Mouse (Mus musculus) gastrocnemius, postnatal 14 days (tissue): ENCODE measurements around the gene Ptgs1. TPM values are rescaled to one million over a fixed set of nuclear protein-coding genes. Genes with fewer than 3 reads are reported as not detected.
A peak's percentile ranks its signal among the peaks of the same experiment; 100 is the strongest.

ENCODE experiments used
- DNase-seq: peaks from one replicate; pipeline ENCODE4 v3.0.0; 2021; ENCODE audit warnings: mixed read lengths
- intact Hi-C: fragments of 180-260 bp; cut with DNase I; formaldehyde crosslinking; loops from one replicate; pipeline ENCODE4 v1.15.1; 2025; ENCODE audit warnings: low total_unique reads
- total RNA-seq, 2 experiments: library from RNA; stranded (reverse); gene quantifications; 2 replicates each; pipeline ENCODE4 v1.2.3; 2021

Gene Ptgs1
- total RNA-seq, 2 experiments from 2014 or later: 3.9 to 5.4 TPM

DNA sequence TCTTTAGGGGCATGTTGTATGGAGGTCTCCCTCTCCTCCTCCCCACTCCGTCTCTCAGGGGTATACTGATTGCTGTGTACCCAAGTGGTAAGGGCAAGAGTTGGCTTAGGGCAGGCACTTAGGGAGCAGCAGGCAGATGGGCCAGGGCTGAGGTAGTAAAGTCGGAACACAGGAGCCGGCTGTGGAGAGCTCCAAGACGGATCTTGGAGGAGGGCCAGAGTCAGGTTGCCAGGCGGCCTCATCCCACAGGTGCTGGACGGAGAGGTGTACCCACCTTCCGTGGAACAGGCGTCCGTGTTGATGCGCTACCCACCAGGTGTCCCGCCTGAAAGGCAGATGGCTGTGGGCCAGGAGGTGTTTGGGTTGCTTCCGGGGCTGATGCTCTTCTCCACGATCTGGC is 12.3 kb downstream of the Ptgs1 start:
- no peak for DNase-seq
- intact Hi-C loops: no loop called here

DNA sequence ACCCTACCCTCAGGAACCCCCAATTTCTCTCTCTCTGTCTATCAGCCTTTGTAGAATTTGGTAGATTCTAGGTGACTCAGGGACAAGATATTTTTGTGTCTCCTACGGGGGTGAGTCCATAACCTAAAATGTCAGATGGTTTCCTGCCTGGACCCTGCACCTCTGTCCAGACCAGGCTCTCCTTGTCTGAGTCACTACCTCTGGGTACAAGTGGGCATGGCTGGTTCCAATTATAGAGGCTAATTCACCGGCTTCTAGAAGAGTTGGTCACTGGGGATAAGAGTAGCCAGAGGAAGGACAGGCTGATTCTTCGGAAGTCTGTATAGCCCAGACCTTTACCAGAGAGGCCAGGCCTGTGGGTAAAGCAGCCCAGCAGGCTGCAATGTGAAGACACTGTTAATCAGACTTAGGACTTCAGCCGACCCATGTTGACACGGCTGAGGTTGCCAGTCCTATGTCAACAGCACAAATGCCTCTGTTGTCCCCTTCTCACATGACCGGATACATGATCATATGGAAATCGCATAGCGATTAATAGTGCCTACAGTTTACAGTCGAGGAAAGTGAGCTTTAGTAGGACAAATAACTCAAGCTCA is 13.2 kb downstream of the Ptgs1 start:
- intact Hi-C loops: no loop called here
- DNase-seq: no peak

DNA sequence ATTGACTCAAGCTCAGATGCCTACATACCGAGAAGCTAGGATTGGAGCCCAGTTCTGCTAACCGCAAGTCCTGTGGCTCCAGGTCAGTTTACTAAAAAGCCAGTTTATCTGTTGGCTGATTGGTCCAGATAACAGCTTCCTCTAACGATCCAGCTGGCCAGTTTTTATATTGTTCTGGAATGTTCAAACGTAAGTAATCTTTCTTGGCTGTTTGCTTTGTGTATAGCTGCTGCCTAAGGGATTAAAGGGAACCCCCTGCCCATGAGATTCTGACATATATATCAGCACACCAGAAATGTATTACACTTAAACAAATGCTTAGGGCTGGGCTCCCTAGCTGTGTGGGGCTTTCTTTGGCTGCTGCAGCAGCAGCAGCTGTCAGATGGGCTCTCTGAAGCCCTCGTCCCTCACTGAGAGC is 13.7 kb downstream of the Ptgs1 start:
- no peak for DNase-seq
- intact Hi-C loops: no loop called here

DNA sequence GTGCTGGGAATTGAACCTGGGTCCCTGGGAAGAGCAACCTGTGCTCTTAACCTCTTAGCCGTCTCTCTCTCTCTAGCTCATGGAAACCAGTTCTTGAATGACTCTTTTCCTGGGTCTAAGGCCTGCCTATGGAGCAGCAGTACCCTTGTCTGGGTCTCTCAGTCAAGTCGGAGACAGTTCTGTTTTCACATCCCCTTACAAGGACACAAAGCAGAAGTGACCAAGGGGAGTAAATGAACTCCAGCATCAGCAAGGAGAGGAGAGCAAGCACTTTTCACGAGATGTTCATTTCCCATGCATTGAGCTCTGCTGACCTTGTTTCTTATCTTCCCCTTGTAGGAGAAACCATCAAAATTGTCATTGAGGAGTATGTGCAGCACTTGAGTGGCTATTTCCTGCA is 14.5 kb downstream of the Ptgs1 start:
- intact Hi-C loops: no loop called here
- no peak for DNase-seq

DNA sequence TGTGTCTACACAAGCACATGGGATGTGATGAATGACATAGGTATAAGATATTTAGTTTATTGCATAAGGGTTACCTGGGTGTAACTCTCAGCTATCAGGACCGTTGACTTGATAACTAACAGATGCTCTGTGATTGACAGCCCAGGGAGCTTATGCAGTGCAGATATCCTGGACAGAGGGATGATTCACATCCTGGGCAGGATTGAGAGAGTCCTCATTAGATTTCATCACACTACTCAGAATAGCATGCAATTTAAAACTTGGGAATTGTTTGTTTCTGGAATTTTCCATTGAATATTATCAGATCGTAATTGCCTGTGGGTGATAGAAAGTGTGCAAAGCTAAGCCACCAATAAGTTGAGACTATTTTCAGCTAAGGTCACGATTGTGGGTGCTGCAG is 17.7 kb downstream of the Ptgs1 start:
- intact Hi-C loops: no loop called here
- no peak for DNase-seq

DNA sequence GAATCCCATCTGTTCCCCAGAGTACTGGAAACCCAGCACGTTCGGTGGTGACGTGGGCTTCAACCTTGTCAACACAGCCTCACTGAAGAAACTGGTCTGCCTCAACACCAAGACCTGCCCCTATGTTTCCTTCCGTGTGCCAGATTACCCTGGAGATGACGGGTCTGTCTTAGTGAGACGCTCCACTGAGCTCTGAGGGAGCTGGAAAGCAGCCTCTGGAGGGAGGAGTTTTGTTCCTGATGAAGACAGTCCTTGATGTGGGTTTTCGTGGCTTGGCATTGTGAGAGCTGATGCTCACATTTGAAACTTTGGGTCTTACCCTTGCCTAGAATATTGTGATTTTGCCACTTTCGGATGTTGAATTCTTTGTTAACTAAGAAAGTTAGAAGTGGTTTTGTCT is 20.9 kb downstream of the Ptgs1 start:
- intact Hi-C loops: no loop called here
- DNase-seq: no peak

DNA sequence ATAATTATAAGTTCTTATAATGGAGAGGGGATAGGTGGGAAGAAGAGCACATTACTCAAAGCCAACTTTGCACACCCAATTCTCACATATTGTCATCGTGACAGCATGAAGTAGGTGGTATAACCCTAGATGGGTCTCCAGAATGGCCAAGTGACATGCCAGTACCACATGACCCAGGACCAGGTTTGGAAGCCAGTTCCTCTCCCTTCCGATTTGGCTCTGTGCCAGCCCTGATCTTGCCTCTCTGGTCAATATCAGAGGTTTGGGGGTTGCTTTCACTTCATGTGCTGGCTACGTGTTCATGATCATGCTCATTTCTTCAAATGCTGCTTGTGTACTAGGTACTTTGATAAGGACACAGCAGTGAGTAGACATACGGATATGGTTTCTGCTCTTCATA is 22.3 kb downstream of the Ptgs1 start:
- intact Hi-C loops: no loop called here

DNA sequence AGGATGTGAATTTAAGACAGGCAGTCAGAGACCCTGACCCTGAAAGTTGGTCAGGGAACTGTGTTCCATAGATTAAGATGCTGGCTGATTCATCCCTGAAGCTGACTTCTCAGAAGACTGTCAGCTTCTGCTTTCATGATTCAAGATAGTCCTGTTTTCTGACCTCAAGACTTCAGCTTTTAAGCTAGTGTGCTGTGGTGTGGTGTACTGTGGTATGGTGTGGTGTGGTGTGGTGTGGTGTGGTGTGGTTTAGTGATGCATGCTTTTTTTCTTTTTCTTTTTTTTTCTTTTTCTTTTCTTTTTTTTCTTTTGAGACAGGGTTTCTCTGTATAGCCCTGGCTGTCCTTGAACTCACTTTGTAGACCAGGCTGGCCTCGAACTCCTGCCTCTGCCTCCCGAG is 24.2 kb downstream of the Ptgs1 start:
- intact Hi-C loops: no loop called here
- DNase-seq: no peak

More for the DNA sequence above, 22.3 kb downstream of the Ptgs1 start:
- no peak for DNase-seq

DNA sequence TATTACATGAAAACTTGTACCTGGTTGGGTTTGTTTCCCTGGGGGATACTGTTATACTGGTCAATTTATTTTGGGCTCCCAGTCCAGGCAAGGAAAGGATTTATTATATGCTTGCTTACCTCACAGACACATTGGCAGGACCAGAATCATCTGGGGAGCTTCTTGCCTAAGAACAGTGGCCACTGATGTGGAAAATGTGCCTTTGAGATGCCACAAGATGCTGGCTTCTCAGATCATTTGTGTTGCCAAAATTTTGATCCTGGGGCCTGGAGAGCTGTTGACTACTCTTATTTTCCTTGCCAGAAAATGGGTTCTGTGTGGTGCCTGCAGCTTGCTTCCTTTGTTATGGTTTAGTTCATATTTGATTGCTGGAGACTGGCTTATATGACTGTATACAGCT is 26.7 kb downstream of the Ptgs1 start:
- intact Hi-C loops: no loop called here
- DNase-seq: no peak

DNA sequence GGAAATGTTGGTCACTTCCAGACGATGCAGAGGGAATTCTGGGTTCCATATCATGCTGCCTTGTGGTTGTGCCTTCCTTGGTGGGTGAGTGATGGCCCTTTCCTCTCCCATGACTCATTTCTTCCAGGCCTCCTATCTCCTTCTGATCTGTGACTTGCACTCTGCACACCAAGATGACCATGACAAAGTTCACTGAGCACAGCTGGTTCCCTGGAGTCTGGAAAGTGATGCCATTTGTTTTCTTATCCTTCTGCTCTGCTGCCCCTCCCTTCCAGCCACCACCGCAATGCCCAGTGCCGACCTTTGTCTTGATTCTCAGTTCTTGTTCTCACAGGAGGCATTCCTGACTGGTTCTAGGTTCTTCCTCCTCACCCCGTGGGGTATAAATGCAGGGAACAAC is 29.2 kb downstream of the Ptgs1 start:
- intact Hi-C loops: no loop called here
- no peak for DNase-seq

DNA sequence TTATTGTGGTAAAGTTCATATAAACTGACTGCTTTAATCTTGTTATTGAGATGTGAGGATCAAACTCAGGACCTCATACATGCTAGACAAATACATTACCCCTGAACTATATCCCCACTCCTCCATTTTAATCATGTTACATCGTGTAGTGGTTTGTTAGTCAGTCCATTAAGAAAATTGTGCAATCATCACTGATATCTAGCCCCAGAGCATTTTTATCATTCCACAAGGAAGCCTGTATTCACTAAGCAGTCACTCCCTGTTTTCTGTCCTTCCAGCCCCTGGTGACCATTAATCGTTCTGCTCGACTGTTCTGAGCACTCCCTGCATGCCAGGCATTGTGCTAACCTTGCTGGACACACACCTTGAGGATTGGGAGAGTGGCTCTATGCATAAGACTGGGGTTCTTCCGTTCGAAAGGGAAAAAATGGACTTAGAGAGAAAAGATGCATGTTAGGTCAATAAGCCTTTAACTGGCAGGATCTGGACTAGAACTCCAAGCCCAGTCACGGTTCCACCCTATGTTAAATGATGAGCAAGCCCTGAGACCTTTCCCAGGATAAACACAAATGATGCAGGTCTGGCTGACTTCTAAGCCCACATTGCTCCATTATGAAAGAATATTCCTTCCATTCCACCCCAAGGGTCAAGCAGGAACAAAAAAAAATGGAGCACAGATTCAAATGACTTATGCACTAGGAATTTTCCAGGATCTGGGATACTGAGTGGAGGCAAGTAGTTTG is 29.7 kb downstream of the Ptgs1 start:
- intact Hi-C loops: no loop called here
- no peak for DNase-seq

DNA sequence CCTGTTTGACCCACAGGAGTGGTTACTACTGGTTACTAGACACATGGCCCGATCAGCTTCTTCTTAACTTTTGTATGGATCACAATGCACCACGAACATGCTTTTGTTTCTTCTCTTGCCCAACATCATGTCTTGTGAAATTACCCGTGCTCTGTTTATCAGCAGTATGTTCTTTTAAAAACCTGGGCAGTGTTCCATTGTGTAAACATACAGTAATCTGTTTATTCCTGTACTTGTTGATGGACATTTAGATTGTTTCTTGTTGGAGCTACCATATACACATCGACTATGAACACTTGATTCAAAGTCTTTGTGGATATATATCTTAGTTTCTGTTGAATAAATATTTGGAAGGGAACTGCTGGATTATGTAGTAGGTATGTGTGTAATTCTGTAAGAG is 31.8 kb downstream of the Ptgs1 start:
- intact Hi-C loops: no loop called here
- DNase-seq: no peak

DNA sequence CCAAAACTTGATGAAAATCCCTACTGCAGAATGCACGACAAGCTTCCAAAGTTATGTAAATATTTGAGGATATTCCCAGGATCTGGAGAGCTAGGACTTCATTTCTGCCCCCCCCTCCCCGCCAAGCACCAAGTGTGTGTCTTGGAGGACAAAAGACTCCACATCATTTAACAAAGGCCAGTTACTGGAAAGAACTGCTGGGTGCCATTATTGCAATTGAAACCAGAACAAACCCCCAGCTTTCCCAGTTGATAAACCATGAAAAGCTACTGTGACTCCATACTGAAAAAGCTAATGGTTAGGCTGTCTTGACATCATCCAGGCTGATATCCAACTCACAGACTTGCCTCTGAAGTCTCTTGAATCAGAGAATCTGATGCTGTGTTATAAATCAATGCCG is 39.2 kb downstream of the Ptgs1 start:
- no peak for DNase-seq
- intact Hi-C loops: no loop called here

DNA sequence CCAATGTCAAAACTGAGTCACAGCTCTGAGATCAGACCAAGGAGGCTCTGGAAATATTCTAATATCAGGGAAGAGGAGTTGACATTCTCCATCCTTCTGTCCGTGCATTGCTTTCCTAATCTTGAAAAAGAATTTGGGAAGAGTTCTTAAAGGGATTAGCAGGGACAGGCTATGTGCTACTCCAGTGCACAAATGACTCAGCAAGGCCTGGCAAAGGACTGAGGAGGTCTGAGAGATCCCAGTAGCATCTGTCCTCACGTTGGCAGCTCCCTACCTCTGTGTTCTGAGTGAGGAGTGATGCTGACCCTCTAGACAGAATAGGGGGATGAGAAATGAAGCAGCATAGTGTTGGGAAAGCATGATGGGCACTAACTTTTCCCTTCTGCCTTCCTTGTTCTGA is 40.0 kb downstream of the Ptgs1 start:
- intact Hi-C loops: loop anchor here (5.0 to 10.0 kb wide), 2 partner anchors 55 to 263 kb away; no protein-coding TSS in a partner anchor
- DNase-seq: no peak

DNA sequence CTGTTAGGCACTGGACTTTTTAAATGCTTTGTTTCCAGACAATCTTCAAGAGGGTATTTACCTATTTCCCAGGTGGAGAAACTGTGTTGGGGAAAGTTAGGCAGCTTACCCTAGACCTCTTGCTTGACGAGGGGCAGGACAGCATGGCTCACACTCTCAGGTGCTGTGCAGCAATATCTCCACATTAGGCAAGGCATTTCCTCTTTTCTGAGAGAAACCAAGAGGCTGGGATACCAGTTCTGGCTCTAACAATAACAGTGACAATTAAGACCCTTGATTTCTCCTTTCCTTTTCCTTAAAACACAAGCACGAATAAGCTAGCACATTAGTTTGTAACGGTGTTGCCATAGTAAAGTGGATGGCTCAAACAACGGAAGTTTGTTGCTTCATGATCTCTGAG is 40.9 kb downstream of the Ptgs1 start:
- intact Hi-C loops: loop anchor here (5.0 to 10.0 kb wide), 2 partner anchors 56 to 264 kb away; no protein-coding TSS in a partner anchor
- DNase-seq: no peak

DNA sequence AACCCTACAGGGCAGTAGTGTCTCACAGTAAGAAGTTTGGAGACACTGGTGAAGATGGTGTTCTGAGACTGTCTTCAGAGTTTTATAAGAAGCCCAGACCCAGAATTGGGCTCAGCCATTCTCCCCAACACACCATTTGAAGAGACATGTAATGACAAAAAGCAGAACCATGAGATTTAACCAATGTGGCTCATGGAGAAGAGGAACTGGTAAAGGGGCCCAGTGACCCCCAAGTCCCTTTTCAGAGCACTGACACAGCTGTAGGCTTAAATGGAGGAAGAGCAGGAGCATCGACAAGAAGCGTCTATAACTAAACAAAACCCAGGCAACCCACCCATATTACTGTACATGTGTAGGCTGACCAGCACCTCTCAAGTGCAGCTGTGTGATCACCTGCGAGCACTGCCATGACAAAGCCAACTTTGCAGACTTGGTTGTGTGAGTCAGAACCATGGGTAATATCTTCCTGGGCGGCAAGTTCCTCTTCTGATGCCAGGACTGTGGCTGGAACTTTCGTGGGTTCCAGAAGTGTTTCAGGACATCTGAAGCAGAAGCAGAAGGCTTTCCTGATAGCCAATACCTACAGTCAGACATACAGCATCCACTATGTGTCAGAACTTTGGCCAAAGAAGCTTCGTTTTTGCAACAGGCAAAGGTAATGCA is 42.2 kb downstream of the Ptgs1 start:
- DNase-seq: no peak
- intact Hi-C loops: loop anchor here (5.0 to 10.0 kb wide), 2 partner anchors 58 to 265 kb away; no protein-coding TSS in a partner anchor

DNA sequence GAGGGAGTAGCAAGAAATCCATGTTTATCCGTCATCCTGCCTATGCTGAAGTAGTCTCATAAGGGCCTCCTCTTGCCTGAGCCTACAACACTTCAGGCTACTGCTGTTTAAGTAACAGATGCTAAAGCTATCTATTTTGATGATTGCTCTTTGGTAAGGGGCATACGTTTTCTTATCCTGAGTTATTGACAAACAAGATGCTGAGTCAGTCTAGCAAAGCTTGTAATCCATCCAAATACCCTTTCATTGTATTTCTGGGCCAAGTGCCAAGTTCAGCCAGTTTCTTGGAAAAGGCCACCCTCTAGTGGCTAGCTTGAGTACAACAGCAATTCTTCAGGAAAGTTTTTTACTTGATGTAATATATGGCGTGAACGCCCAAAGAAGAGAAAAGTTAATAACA is 46.2 kb downstream of the Ptgs1 start:
- intact Hi-C loops: loop anchor here (10.0 kb wide), 1 partner anchor 62 kb away; no protein-coding TSS in a partner anchor
- peak; percentile 29 for DNase-seq

DNA sequence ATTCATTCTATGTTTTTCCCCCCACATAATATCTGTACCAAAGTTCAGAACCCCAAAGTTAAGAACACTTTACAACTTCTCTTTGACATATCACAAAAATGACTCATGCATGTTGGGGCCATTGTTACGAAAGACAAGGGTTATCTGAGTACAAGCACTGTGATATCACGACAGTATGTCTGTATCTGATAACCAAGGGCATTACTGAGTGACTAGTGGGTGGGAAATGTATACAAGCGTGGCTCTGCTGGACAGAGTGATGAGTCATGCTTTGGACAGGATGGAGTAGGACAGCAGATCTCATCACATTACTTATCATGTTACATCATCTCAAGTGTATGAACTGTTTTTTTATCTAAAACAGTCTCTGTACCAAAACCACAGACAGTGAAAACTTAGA is 48.5 kb downstream of the Ptgs1 start:
- intact Hi-C loops: loop anchor here (10.0 kb wide), 1 partner anchor 64 kb away; no protein-coding TSS in a partner anchor
- DNase-seq: no peak

DNA sequence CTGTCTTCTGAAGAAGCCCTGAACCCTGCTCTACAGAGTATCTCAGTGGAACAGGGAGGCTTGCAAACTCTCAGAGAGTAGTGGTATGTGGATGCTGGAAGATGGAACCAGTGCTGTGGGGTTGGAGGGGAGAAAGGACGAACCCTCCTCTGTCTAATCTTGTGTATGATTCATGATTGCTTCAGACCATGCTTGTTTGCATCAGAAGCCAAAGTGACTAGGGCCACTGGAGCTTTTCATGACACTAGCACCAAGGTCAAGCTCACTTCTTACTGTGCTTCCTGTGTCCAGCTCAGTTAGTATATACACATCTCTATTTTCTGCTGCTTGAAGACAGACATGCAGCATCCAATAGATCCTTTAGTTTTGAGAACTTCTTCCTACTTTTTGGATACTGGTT is 50.9 kb downstream of the Ptgs1 start:
- intact Hi-C loops: no loop called here
- no peak for DNase-seq

DNA sequence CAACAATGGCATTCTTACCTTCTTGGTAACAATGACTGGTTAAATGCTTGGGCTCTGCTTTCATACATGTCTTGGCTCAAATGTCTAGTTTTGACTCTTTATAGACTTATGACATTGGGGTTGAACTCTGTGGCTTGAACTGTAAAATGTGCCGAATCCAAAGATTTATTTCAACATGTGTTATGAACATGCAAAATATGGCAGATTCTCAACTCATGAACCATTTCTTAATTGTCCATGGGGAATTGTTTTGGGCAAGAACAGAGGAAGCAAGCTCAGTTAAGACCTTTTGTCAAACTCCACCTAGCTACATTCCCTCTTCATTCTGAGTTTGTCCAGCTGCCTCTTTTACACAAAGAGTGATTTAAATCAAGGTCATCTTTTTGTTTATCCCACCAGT is 52.1 kb downstream of the Ptgs1 start:
- intact Hi-C loops: no loop called here
- no peak for DNase-seq
